Mouse (Mus musculus): ENCODE results near the gene Pdia5. TPM values are rescaled to one million over a fixed set of nuclear protein-coding genes. Genes with fewer than 3 reads are reported as not detected.

The Pdia5 gene
- total RNA-seq, 2 experiments from 2014 or later = 3.1 to 5.0 TPM

DNA sequence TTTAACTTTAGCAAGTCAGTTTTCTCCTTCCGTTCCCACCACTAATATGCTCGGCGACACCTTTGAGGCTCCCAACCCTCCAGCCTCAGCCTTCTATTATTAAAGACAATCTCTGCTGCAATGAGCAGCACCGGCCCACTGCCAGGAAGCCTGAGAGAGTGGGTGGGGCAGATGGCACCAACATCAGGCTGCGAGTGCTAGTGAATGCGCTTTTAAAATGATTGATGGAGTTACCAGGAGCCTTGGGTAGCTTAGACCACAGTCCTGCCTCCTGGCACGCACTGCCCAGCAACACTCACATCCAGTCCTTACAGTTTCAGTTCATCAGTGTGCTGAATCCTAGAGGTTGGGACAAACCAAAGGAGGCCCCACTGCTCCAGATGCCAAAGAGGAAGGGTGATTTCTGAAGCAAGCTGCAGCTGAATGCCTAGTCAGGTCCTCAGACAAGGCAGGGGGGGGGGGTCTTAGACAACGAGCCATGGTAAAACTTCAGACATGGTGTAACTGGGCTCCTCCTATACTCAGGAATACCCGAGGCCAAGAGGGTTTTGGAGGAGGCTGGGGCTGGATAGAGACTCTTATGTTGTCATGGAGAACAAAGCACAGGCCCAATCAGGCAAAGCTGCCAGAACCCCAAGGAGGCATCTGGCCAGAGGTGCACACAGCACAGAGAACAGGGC, 49.2 kb downstream of the Pdia5 start:
- DNase-seq = no peak

DNA sequence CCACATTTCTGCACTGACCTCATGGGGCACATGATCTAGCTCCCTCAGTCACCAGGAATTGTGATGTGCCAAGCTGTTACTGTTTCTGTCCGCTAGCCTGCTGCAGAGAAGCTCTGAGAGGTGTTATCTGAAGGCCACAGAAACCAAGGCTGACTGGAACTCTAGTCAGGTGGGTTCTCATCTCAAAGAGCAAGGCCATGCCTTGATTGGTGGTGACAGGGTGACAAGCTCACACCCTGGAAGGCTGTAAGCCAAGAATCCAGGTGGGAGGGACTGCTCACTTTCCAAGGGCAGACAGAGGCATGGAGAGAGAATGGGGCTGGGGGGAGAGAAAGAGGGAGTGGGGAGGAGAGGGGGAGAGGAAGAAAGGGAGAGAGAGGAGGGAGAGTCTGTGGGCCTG, 51.6 kb downstream of the Pdia5 start:
- no peak for DNase-seq

DNA sequence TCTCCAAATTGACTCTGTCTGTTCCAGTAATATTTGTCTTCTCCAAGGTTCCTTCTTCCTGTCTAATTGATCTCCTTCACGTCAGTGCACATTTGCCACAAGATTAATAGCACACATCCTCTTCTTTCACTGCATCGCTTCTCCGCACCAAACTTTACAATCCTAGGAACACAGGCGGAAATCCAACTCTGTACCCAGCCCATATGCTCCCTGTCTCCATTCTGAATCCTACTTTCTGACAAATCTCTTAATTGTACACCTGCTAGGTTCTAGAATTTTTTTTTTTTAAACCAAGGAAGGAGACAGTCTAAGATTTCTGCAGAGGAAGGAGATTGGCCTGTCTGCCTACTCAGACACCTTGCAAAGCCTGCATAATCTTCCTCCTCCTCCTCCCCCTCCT, 59.1 kb downstream of the Pdia5 start:
- no peak for DNase-seq

DNA sequence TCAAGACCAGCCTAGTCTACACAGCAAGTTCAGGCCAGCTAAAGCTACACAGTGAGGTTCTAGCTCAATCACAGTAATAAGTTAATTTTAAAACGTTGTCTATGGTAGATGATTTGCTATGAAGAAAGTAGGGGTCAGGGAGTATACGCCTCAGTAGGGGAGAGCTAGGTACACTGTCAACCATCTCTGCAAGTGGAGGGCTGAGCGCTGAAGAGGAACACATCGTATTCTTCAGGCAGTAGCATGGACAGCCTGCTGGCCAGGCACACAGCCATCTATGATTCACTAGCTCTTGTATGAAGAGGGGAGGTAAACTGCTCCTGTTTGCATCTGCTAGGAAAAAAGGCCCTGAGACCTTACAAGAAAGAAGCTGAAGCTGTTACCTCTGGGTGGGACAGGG, 65.7 kb downstream of the Pdia5 start:
- no peak for DNase-seq

DNA sequence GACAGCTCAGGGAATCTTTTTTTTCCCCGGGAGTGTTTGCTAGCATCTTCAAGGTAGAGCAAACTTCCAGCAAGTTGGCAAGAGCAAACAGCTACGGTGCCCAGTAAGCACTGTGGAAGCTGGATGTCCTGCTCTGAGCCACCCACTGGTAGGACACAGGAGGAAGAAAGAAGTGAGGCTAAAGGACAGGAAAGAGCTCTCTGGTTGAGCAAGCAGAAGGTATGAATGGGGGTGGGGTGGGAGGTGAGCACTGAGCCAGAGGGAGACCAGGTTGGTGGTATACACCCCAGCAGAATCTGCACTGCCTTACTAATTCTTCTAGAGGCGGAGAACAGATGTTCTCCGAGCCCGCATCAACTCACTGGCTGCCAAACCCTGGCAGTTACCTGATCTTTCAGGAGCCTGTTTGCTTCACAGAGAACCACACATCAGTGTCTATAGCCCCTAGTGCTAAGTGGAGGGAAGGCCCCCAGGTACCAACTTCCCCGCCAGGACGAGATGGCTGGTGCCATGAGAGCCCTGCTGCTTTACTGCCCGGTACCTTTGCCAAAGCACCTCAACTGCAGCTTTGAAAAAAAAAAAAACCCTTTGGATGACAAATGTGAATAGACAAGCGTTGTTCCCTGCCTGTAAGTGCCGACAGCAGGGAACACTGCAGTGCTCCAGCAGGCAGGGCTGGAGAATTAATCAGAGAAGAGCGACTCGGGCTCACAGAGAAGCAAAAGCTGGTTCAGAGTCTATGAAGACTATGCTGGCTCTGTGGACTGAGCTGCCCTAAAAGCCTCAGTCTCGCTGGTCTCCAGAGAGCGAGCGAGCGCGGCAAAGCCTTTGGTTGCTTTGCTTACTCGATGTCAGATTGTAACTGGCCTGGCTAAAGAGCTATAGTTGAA, 67.2 kb downstream of the Pdia5 start:
- DNase-seq = no peak

DNA sequence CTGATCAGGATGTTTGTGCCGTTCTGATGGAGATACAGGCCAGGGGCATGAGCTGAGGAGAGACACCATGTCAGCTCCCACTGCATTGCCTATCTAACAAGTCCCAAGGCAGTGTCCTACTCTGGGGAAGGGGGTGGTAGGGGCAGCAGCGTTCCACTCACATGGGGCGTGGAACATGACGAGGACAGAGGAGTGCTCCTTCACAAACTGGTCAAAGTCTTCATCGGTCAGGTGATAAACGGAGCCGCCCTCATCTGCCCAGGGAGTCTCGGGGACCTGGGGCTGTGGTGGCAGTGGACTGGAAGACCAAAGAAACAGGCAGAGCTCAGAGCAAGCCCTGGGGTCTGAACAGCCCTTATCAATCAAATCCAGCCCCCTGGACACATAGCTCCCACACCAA, 68.0 kb downstream of the Pdia5 start:
- DNase-seq = no peak

DNA sequence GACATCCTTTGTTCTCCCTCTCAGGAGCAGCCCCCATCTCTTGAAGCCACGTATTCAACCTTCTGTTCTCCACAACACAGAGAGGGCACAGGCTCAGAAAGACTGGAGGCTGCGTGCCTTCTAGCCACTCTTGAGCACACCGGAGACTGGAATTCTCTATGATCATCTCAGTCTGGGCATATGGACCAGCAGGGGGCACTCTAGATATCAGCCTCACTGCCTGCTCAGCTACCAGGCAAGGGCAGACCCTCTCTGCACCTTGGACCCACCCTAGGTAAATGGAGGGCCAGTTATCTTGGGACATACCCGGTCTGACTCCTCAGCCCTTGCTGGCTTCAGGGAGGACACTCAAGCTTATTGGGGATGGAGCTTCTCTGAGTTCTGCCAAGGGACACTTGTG, 68.5 kb downstream of the Pdia5 start:
- DNase-seq = no peak

DNA sequence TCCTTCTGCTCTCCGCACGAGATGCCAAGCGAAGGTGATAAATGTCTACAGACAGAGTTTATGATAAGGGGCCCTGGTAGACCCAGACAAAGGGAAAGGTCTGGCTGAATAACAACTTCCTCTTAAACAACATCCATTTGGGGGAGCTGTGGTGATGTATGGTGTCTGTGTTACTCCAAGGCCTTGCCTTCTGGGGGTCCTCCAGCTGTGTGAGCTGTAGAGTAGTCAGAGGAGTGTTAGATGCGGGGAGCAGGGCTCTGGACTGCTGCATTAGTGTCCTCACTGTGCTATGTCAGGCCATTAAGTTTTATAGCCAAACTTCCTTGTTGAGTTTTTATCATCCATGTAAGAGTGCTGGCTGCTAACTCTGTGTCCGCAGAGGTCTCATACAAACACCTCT, 76.1 kb downstream of the Pdia5 start:
- DNase-seq = no peak

DNA sequence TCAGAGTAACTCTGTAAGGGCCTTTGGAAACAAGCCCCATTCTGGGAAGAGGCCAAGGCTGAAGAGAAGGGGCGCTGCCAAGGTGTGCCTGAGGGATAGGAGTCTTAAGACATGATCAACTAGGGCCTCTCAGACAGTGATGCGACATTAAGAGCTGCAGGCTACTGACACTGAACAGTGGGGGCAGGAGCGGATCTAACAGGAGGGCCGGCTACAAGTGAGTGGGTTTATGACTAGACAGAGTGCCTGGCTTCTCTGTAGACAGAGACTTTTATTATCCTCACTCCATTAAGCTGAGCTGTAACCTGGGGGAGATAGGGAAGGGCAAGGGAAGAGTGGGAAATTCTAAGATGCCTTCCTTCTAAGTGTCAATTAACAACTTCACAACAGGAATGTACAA, 84.0 kb downstream of the Pdia5 start:
- no peak for DNase-seq

DNA sequence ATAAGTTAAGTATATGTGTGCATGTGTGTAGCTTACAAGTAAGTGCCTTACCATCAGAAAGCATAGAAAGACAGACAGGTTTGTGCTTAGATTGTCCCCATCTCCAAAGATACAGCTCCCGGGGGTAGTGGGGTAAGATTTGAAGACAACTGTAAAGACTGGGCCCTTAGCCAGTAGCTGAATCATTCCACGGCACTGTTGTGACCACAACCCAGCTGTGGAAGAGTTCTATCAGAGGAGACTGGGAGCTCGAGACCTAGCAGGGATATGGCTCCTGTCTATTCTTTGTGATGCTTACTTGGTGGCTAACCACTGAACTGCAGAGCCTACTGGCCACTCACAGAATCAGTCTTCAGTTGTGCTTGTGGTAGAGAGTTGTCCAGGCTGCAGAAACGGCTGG, 84.5 kb downstream of the Pdia5 start:
- no peak for DNase-seq

DNA sequence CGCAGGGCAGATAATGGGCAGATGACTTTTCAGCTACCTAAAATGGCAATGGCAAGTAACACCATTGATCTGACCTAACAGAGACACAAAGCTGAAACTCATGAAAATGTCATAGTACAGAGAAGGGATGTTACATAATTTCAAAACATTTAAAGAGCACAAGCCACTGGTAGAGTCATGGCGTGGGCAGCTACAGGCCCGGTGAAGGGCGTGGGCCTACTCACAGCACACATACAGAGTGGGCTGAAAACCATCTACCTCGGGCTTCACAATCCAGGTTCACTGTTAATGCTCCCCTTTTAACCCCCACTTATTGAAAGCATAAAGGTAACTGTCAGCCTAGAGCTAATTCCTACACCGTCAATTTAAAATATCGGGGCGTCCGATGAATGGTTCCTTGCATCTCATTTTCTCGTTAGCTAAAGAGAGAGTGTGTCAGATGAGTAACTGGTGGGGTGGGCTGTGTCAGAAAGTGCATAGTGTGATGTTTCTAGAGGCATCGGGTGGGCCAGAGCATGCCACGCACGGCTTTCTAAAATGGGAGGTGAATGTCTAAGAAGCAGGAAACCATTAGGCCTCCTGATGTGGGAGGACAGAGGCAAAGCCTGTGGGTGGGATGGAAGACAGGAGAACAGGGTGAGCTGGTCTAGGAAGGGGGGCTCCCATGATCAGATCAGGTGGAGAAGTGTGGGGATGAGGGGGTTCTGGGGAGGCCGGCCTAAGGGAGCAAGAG, 85.2 kb downstream of the Pdia5 start:
- no peak for DNase-seq

DNA sequence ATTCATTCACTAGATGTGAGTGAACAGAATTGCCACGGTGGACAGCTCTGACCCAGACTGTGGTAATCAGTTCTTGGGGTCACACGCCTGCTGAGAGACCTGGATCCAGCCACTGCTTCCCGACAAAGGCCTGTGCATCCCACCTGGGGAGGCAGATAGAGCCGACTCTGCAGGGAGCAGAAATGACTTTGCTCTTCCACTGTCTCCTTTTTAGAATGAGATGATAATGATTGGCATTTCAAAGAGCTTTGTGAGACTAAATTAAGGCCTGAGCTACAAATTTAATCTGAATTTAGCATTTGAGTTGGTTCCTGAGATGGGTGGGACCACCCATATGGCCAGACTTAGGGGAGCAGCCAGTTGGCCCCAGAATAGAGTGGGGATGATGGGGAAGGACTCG, 85.8 kb downstream of the Pdia5 start:
- no peak for DNase-seq

DNA sequence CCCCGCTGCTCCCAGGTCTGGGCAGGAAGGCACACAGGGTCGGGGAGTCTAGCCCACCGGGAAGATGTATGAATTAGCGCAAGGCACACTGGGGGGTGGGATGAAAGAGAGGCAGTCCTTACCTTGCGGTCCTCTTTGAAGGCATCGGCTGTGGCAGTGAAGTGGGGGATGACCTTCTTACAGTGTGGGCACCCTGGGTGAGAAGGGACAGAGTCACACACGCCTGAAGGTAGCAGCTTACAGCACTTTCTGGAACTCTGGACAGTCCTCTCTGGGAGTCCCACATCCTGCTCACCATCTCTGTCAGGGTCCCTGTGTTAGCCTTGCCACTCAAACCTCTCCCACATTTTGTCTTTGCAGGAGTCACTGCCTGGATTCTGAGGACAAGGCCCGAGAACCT, 86.8 kb downstream of the Pdia5 start:
- no peak for DNase-seq

DNA sequence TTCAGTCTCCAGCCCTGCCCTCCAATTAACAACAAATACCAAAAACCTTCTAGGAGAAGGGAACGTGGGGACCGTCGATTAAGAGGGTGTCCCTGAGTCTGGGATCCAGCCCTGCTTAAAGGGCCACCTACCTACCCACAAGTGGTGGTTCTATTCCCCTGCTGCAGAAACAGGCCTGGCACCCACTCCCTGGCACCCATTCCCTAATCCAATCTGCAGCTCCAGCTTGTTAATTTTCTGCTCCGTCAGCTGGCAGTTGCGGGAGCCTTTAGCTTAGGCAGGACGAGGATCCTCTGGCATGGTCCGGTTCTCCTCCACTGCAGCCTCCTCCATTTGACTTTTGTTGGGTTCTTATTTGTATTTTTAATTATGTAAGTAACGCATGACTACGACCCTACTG, 87.3 kb downstream of the Pdia5 start:
- DNase-seq = no peak

DNA sequence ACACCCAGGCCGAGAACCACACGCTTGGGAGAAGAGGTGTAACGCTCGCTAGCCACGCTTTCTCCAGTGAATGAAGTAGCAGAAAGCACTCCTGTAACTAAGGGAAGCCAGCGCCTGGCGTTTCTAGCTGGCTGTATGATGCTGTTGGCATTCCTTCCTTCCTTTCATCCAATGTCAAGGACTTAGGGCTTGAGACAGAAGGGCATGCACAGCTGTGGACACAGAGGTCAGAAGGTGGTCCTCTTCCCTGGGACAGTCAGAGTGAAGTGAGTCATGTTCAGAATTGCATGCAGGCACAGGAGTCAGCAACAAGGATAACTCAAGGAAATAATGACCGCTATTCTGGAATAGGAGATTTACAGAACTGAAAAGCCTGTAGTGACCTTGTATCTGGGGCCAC, 97.9 kb downstream of the Pdia5 start:
- no peak for DNase-seq

DNA sequence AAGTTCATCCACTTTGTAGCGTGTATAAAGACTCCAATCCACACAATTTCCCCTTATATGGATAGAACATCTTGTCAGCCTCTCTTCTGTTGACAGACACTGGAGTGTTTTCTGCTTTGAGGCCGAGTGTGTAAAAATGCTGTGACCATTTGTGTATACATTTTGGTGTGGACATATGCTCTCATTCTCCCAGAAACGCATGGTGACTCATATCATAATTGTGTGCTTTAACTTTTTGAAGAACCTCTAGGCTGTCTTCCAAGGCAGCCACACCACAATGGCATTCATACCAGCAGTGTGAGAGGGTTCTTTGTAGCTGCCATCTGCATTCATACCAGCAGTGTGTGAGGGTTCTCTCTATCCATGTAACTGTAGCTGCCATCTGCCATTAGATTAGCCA, 105.0 kb downstream of the Pdia5 start:
- no peak for DNase-seq

DNA sequence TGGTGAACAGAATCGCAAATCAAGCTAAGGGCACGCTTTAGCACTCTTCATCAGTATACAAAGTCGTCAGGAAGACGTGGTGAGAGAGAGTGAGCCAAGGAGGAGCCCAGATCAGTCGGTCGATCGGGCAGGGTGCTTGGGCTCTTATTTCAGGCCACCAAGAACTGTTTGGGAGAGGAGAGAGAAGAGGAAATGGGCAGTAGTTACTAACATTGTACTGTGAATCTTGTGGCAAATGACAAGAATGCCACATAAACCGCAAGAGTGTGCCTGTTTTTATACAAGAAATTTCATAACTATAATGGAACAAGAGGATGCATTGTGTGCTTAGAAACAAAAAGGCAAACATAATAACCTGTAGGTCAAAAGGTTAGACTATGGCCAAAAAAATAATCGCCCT, 110.6 kb downstream of the Pdia5 start:
- no peak for DNase-seq

DNA sequence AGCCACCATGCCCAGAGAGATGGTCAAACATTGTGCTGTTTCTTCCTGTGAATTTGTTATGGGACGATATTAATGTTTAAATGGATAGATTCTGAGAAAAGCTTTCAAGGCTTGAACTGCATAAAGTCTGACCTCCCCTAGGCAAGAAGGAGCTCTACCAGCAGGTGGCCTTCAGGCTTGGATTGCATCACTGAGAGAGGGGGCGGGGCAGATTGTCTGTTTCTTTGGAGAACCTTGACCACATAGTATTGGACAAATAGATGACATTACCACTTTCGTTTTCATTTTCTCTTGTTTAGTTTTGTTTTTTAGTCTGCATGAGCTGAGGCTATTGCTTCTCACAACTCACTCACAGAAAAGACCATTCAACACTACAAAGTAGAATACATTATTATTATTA, 111.3 kb downstream of the Pdia5 start:
- DNase-seq = no peak

DNA sequence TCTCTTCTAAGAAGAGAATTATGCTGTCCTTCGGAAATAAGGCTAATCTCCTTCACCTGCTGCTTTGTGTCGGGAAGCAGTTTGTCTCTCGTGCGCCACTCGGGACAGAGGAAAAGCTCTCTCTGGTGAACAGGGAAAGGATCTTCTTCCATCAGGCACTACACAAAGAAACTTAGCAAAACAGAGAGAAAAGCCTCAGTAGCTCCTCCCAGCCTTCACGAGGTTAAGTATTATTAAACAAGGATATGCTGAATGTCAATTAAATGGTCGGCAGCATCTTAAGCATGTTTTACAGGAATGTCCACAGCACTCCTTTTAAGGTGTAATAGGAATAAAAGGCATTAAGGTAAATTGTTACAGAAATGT, 126.6 kb downstream of the Pdia5 start:
- no peak for DNase-seq

DNA sequence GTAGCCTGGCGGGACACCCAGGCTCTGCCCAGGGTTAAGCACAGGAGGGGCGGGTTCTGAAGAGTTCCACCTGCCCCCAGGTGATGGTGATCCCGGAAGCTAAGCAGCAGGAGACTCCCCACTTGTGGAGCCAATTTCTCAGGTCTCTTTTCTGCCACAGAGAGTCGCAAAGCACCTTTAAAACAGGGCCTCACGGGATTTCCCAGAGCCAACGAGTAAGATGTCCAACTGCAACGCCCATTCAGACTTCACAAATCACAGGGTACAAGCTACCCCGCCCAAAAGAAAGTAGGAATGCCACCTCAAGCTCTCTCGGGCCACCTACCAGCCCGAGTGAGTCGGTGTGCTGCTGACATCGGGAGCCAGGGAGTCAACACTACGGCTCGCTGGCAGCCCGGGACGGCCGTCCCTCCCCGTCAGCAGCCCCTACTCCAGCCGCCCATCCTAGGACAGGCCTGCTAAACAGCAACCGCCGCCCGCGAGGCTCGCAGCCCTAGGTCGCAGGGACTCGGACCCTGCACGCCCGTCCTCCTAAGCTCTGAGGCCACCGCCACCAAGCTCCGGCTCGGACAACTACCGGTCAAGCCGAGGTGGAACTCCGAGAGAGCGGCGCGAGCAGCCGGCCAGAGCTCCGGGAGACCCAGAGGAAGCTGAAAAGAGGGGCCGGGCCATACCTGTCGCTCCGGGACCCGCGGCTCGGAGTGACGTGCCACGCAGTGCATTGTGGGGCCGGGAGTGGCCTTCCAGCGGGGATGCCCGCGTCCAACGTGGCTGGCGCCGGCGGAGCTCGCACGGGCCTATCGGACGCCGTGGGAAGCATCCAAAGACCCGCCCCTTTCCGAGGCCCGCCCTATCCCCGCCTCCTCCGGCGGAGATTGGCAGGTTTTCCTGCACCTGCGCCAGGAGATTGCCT, 127.3 kb downstream of the Pdia5 start, which contains the start of gene Sec22a:
Gene Sec22a, minus strand, starts transcription at position 769 of the 913 bp plus-strand sequence.
- DNase-seq = peak; percentile 91

DNA sequence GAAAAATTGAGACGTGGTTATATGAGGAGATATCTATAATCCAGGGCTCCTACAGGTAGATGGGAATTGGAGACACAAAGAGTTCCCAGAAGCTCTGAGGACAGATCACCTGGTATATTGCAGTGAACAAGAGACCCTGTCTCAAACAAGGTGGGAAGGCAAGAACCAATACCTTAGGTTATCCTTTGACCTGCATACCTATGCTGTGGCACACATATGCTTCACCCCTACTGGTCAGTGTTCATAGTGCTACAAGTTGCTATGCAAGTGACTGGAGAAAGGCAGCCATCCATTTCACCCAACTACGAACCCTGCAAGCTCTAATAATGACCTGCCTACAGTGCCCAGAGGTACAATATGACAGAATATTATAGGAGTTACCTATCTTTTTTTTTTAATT, 128.5 kb downstream of the Pdia5 start:
- DNase-seq = no peak

DNA sequence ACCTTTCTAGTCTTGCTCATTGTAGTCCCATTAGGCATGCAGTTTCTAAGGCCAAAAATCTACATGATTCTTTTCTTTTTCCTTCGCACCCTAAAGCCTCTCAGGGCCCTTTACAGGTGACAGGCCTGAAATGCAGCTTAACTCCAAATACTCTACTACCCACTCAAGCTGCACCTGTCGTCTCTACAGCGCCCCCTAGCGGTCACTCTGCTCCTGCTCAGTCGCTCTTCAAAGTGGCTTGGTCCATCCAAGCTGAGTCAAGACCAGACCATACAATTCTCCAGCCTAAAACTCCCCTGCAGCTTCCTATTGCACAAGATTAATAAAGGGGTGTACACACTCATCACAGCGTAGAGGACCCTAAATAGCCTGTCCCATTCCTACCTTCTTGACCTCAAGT, 130.1 kb downstream of the Pdia5 start:
- no peak for DNase-seq

Measured in gastrocnemius, postnatal 25 days (tissue).